Mouse (Mus musculus) intestine, embryonic 15.5 days (tissue): ENCODE results near the gene Thap4. TPM values are rescaled to one million over a fixed set of nuclear protein-coding genes. Genes with fewer than 3 reads are reported as not detected.
"Not testable (repeated sequence)": the region's sequence is repeated elsewhere in the genome, so short reads cannot be mapped to it uniquely, and the experiment has no call there.

Experiments used
- ATAC-seq: fragments of 200-750 bp; cut with Nextera tagmentation; 2 replicates; pipeline ENCODE4 v1.8.0; 2017; ENCODE audit warnings: moderate TSS enrichment, moderate library complexity
- H3K27ac ChIP-seq: fragments of 300-500 bp; sonication (generic); 2 replicates; pipeline ENCODE4 v1.5.1; 2015; ENCODE audit warnings: mild to moderate bottlenecking, inconsistent platforms
- H3K27me3 ChIP-seq: fragments of 300-500 bp; sonication (generic); replicated peaks from 2 replicates; pipeline ENCODE4 v1.6.1; 2015; ENCODE audit warnings: inconsistent platforms
- H3K36me3 ChIP-seq: fragments of 300-500 bp; sonication (generic); 2 replicates; pipeline ENCODE4 v1.6.1; 2015; ENCODE audit warnings: inconsistent platforms
- H3K4me1 ChIP-seq: fragments of 300-500 bp; sonication (generic); replicated peaks from 2 replicates; pipeline ENCODE4 v1.6.1; 2015; ENCODE audit warnings: inconsistent platforms
- H3K4me2 ChIP-seq: fragments of 300-500 bp; sonication (generic); replicated peaks from 2 replicates; pipeline ENCODE4 v1.6.1; 2015; ENCODE audit warnings: mild to moderate bottlenecking, inconsistent platforms
- H3K4me3 ChIP-seq: fragments of 300-500 bp; sonication (generic); replicated peaks from 2 replicates; pipeline ENCODE4 v1.5.1; 2015; ENCODE audit warnings: inconsistent platforms
- H3K9ac ChIP-seq: fragments of 300-500 bp; sonication (generic); 2 replicates; pipeline ENCODE4 v1.6.1; 2015; ENCODE audit warnings: inconsistent platforms
- H3K9me3 ChIP-seq: fragments of 300-500 bp; sonication (generic); 2 replicates; pipeline ENCODE4 v1.6.1; 2016; ENCODE audit warnings: inconsistent platforms
- WGBS: fragments of 180-500 bp; shearing (Covaris S2); methylation state at CpG from one replicate; pipeline ENCODE4 v1.1.7; 2015; 5-methylcytosine and 5-hydroxymethylcytosine counted together
- polyA plus RNA-seq: library from polyadenylated mRNA; unstranded; fragments of >200 nt; fragmentation: Nextera tagmentation; extraction: Ambion mirVana; gene quantifications from 2 replicates; pipeline ENCODE4 v1.2.1, GENCODE M21; 2015

Thap4 gene
- polyA plus RNA-seq, 1 experiment from 2014 or later, result 70.9 TPM

- ATAC-seq, result no peak
- Histone ChIP-seq H3K4me1 (peaks cover 8% of the 10 kb centered on the region), H3K9ac (peak overlapping the region; percentile 69), H3K9me3 (no peaks in the 10 kb centered on the region), H3K4me3 (peak overlapping the region; percentile 64), H3K36me3 (no peaks in the 10 kb centered on the region), H3K27me3 (no peaks in the 10 kb centered on the region), H3K4me2 (peak overlapping the region; percentile 96), H3K27ac (no peak overlapping the region)
- 47% methylated on average over 3 of the region's 3 CpGs for WGBS
Observed at GRCm38 (mm10) chr1:93686961-93687320, 67.7 kb downstream of the Thap4 start.

GRCm38 (mm10) chr1:93686245-93686960, 68.3 kb downstream of the Thap4 start:
- Histone ChIP-seq H3K4me1 (peaks cover 8% of the 10 kb centered on the region), H3K9ac (peak overlapping the region; percentile 69), H3K9me3 (no peaks in the 10 kb centered on the region), H3K27ac (peak overlapping the region; percentile 64; the same call in 1 of the 2 replicates), H3K36me3 (no peaks in the 10 kb centered on the region), H3K4me3 (peak overlapping the region; percentile 64), H3K4me2 (peak overlapping the region; percentile 96), H3K27me3 (no peaks in the 10 kb centered on the region)
- ATAC-seq, result peak; percentile 87
- 4% methylated on average over 51 of the region's 51 CpGs for WGBS

- ATAC-seq, result peak; percentile 70
- peak within 1 kb of the TSS; percentile 96 for H3K4me2 ChIP-seq
- peak within 1 kb of the TSS; percentile 64 for H3K4me3 ChIP-seq
- H3K27me3 ChIP-seq, result no peaks in the 10 kb centered on the region
- WGBS, result under 1% methylated on average over 78 of the region's 78 CpGs
- peak within 1 kb of the TSS; percentile 69 for H3K9ac ChIP-seq
- no peaks in the 10 kb centered on the region for H3K36me3 ChIP-seq
- no peaks in the 10 kb centered on the region for H3K9me3 ChIP-seq
- H3K27ac ChIP-seq, result peak within 1 kb of the TSS; percentile 64
- peaks cover 8% of the 10 kb centered on the region for H3K4me1 ChIP-seq
Observed at GRCm38 (mm10) chr1:93685401-93686244, 69.0 kb downstream of the Thap4 start, which contains the start of gene Bok. Gene Bok, plus strand, starts transcription at chr1:93685660.

- no peaks in the 10 kb centered on the region for H3K27me3 ChIP-seq
- no peaks in the 10 kb centered on the region for H3K9me3 ChIP-seq
- H3K9ac ChIP-seq, result no peak overlapping the region
- H3K36me3 ChIP-seq, result no peaks in the 10 kb centered on the region
- H3K4me3 ChIP-seq, result no peak overlapping the region
- H3K27ac ChIP-seq, result no peak overlapping the region
- H3K4me2 ChIP-seq, result no peak overlapping the region
- no peaks in the 10 kb centered on the region for H3K4me1 ChIP-seq
- ATAC-seq, result peak; percentile 59
- 53% methylated on average over 7 of the region's 7 CpGs for WGBS
Observed at GRCm38 (mm10) chr1:93679889-93680568, 74.6 kb downstream of the Thap4 start.

- no peaks in the 10 kb centered on the region for H3K9me3 ChIP-seq
- no peak for ATAC-seq
- H3K9ac ChIP-seq, result no peak overlapping the region
- H3K4me2 ChIP-seq, result no peak overlapping the region
- WGBS, result 61% methylated on average over 2 of the region's 2 CpGs
- H3K4me1 ChIP-seq, result no peaks in the 10 kb centered on the region
- no peaks in the 10 kb centered on the region for H3K27me3 ChIP-seq
- H3K36me3 ChIP-seq, result no peaks in the 10 kb centered on the region
- H3K4me3 ChIP-seq, result no peak overlapping the region
- H3K27ac ChIP-seq, result no peak overlapping the region
Observed at GRCm38 (mm10) chr1:93678386-93678785, 76.3 kb downstream of the Thap4 start.

GRCm38 (mm10) chr1:93672682-93673081, 82.0 kb downstream of the Thap4 start:
- Histone ChIP-seq H3K36me3 (no peaks in the 10 kb centered on the region), H3K4me2 (no peak overlapping the region), H3K27me3 (no peaks in the 10 kb centered on the region), H3K4me3 (no peak overlapping the region), H3K4me1 (peaks cover 6% of the 10 kb centered on the region; the same call in 1 of the 2 replicates), H3K9ac (no peak overlapping the region), H3K9me3 (no peaks in the 10 kb centered on the region), H3K27ac (no peak overlapping the region)
- WGBS, result 88% methylated on average over 5 of the region's 5 CpGs
- no peak for ATAC-seq

GRCm38 (mm10) chr1:93669941-93670340, 84.7 kb downstream of the Thap4 start:
- ATAC-seq, result no peak

GRCm38 (mm10) chr1:93668791-93669548, 85.7 kb downstream of the Thap4 start:
- peak; percentile 89 for ATAC-seq
- Histone ChIP-seq H3K4me3 (peak overlapping the region; percentile 34), H3K9me3 (no peaks in the 10 kb centered on the region), H3K4me1 (peaks cover 10% of the 10 kb centered on the region; the same call in 1 of the 2 replicates), H3K27ac (peak overlapping the region; percentile 57; the same call in 1 of the 2 replicates), H3K4me2 (peak overlapping the region; percentile 67), H3K9ac (peak overlapping the region; percentile 43), H3K27me3 (no peaks in the 10 kb centered on the region), H3K36me3 (no peaks in the 10 kb centered on the region)
- WGBS, result 6% methylated on average over 17 of the region's 17 CpGs

More at GRCm38 (mm10) chr1:93669941-93670340, 84.7 kb downstream of the Thap4 start:
- H3K27ac ChIP-seq, result no peak overlapping the region
- no peaks in the 10 kb centered on the region for H3K9me3 ChIP-seq
- no peak overlapping the region for H3K4me2 ChIP-seq
- no peak overlapping the region for H3K4me3 ChIP-seq
- peaks cover 10% of the 10 kb centered on the region; the same call in 1 of the 2 replicates for H3K4me1 ChIP-seq
- no peaks in the 10 kb centered on the region for H3K36me3 ChIP-seq
- no peak overlapping the region for H3K9ac ChIP-seq
- H3K27me3 ChIP-seq, result no peaks in the 10 kb centered on the region

GRCm38 (mm10) chr1:93667760-93668400, 86.8 kb downstream of the Thap4 start:
- ATAC-seq, result peak; percentile 61
- Histone ChIP-seq H3K9ac (no peak overlapping the region), H3K27me3 (no peaks in the 10 kb centered on the region), H3K4me2 (no peak overlapping the region), H3K36me3 (no peaks in the 10 kb centered on the region), H3K4me3 (no peak overlapping the region), H3K27ac (no peak overlapping the region), H3K4me1 (peaks cover 10% of the 10 kb centered on the region; the same call in 1 of the 2 replicates), H3K9me3 (no peaks in the 10 kb centered on the region)
- WGBS, result 29% methylated on average over 13 of the region's 13 CpGs

- not testable (repeated sequence) for H3K4me1 ChIP-seq, ATAC-seq, H3K9me3 ChIP-seq, H3K4me2 ChIP-seq, H3K27me3 ChIP-seq, H3K4me3 ChIP-seq, H3K9ac ChIP-seq, H3K27ac ChIP-seq, H3K36me3 ChIP-seq
Observed at GRCm38 (mm10) chr1:93658559-93658958, 96.1 kb downstream of the Thap4 start, which contains the start of gene Stk25. Gene Stk25, minus strand, starts transcription at chr1:93658659.

- no peaks in the 10 kb centered on the region for H3K9me3 ChIP-seq
Observed at GRCm38 (mm10) chr1:93657025-93657360, 97.7 kb downstream of the Thap4 start.

More at GRCm38 (mm10) chr1:93657025-93657360, 97.7 kb downstream of the Thap4 start:
- H3K4me1 ChIP-seq, result no peaks in the 10 kb centered on the region; the same call in 1 of the 2 replicates
- no peaks in the 10 kb centered on the region for H3K36me3 ChIP-seq
- no peak overlapping the region for H3K9ac ChIP-seq
- 50% methylated on average over 5 of the region's 5 CpGs for WGBS
- ATAC-seq, result peak; percentile 87
- no peak overlapping the region for H3K4me3 ChIP-seq
- H3K27ac ChIP-seq, result no peak overlapping the region
- H3K27me3 ChIP-seq, result no peaks in the 10 kb centered on the region
- no peak overlapping the region for H3K4me2 ChIP-seq
